Mouse (Mus musculus) yolk sac, embryonic 10.5 days (tissue): ENCODE measurements around the gene Dyrk1a.

Experiments used
- DNase-seq: peaks from one replicate; pipeline ENCODE4 v3.0.0-alpha.2; 2017; ENCODE audit warnings: low spot score

Gene Dyrk1a

GRCm38 (mm10) chr16:94569229-94570176, at the start of gene Dyrk1a:
TSS of gene Dyrk1a (plus strand) at chr16:94570010.
- DNase-seq, result peak; percentile 100

GRCm38 (mm10) chr16:94523594-94524377, 46.0 kb upstream of the Dyrk1a start:
- DNase-seq, result peak; percentile 47

GRCm38 (mm10) chr16:94524691-94525090, 45.1 kb upstream of the Dyrk1a start:
- DNase-seq, result no peak

- DNase-seq, result no peak
Observed at GRCm38 (mm10) chr16:94525955-94526343, 43.9 kb upstream of the Dyrk1a start.

- peak; percentile 97 for DNase-seq
Observed at GRCm38 (mm10) chr16:94526344-94527151, 43.3 kb upstream of the Dyrk1a start, which contains the start of gene Vps26c. TSS of gene Vps26c (minus strand) at chr16:94526830.

GRCm38 (mm10) chr16:94527152-94527534, 42.7 kb upstream of the Dyrk1a start:
- DNase-seq, result no peak

GRCm38 (mm10) chr16:94527546-94527945, 42.3 kb upstream of the Dyrk1a start:
- DNase-seq, result peak; percentile 50

GRCm38 (mm10) chr16:94531268-94531667, 38.5 kb upstream of the Dyrk1a start:
- no peak for DNase-seq

GRCm38 (mm10) chr16:94533679-94534078, 36.1 kb upstream of the Dyrk1a start:
- no peak for DNase-seq

- no peak for DNase-seq
Observed at GRCm38 (mm10) chr16:94535716-94536115, 34.1 kb upstream of the Dyrk1a start.

- peak; percentile 50 for DNase-seq
Observed at GRCm38 (mm10) chr16:94536417-94537158, 33.2 kb upstream of the Dyrk1a start.

- DNase-seq, result peak; percentile 84
Observed at GRCm38 (mm10) chr16:94537159-94537527, 32.7 kb upstream of the Dyrk1a start.

- no peak for DNase-seq
Observed at GRCm38 (mm10) chr16:94540140-94540539, 29.7 kb upstream of the Dyrk1a start.

GRCm38 (mm10) chr16:94542898-94543297, 26.9 kb upstream of the Dyrk1a start:
- DNase-seq, result no peak

- DNase-seq, result peak; percentile 76
Observed at GRCm38 (mm10) chr16:94544540-94545105, 25.2 kb upstream of the Dyrk1a start.

GRCm38 (mm10) chr16:94545781-94546562, 23.8 kb upstream of the Dyrk1a start:
- peak; percentile 36 for DNase-seq

- no peak for DNase-seq
Observed at GRCm38 (mm10) chr16:94549813-94550212, 20.0 kb upstream of the Dyrk1a start.

GRCm38 (mm10) chr16:94551934-94552333, 17.9 kb upstream of the Dyrk1a start:
- no peak for DNase-seq

GRCm38 (mm10) chr16:94555346-94555745, 14.5 kb upstream of the Dyrk1a start:
- no peak for DNase-seq

- DNase-seq, result no peak
Observed at GRCm38 (mm10) chr16:94556228-94556627, 13.6 kb upstream of the Dyrk1a start.
